10 mouse cellular contexts compared by ENCODE assay signal in the genomic region with DNA sequence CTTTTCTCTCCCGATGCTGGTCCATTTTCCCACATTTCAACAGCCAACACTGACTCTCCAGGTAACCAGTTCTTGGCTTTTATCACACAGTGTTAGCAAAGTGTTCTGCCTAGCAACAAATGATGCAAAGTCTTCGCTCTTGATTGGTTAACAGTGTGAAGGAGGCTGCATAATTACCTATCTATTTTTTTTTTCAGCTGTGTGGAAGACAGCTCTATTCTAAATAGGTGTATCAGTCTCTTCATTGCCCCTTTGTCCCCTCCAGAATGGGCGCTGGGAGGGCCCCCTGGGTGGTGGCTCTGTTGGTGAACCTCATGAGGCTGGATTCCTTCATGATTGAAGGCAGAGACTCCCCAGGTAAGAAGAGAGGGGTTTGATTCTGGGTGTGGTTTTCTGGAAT. TPM values are rescaled to one million over a fixed set of nuclear protein-coding genes. Genes with fewer than 3 reads are reported as not detected.
A peak's percentile ranks its signal among the peaks of the same experiment; 100 is the strongest.
DNase-seq lines count a peak whose midpoint lies in the region; ATAC-seq and TF ChIP-seq lines count a peak whose summit lies in the region.
"Had no signal": no experiment of that assay in that cellular context is flagged by ENCODE, and none has a peak within 500 bp of the region (broad histone marks: within the 10 kb centered on the region; RNA-seq: fewer than 3 reads in every experiment).

A gene (plus strand): TSS at position 198 of the 400 bp plus-strand sequence.

- no peak for ATAC-seq in embryonic facial prominence, embryonic 14.5 days (ENCODE audit: low read depth)
- no peak for ATAC-seq in liver, embryonic 12.5 days
- no peak for ATAC-seq in liver, postnatal 0 days

- whole genome bisulfite sequencing in embryonic facial prominence, embryonic 14.5 days = 66% methylated on average over 3 of the region's 3 CpGs
- 68% methylated on average over 3 of the region's 3 CpGs for WGBS in embryonic facial prominence, embryonic 10.5 days
- 48% methylated on average over 3 of the region's 3 CpGs for WGBS in liver, embryonic 12.5 days (ENCODE audit: insufficient replicate concordance)
- 60% methylated on average over 3 of the region's 3 CpGs for WGBS in liver, postnatal 0 days (ENCODE audit: insufficient replicate concordance)

- no peaks in the 10 kb centered on the region for H3K4me1 ChIP-seq in embryonic facial prominence, embryonic 14.5 days (ENCODE audit: control insufficient read depth, insufficient read depth, low read length)
- no peaks in the 10 kb centered on the region for H3K4me1 ChIP-seq in embryonic facial prominence, embryonic 10.5 days
- H3K4me1 ChIP-seq in liver, embryonic 12.5 days = no peaks in the 10 kb centered on the region; the same call in 1 of the 2 replicates
- peaks cover 3% of the 10 kb centered on the region; the same call in 1 of the 2 replicates for H3K4me1 ChIP-seq in liver, postnatal 0 days (ENCODE audit: insufficient read depth)
- H3K4me1 ChIP-seq: neural tube, embryonic 12.5 days had no signal

- no peaks in the 10 kb centered on the region for H3K36me3 ChIP-seq in embryonic facial prominence, embryonic 14.5 days (ENCODE audit: control insufficient read depth, insufficient read depth, low read length)
- no peaks in the 10 kb centered on the region for H3K36me3 ChIP-seq in embryonic facial prominence, embryonic 10.5 days (replicated peaks)
- H3K36me3 ChIP-seq in liver, embryonic 12.5 days = no peaks in the 10 kb centered on the region
- no peaks in the 10 kb centered on the region for H3K36me3 ChIP-seq in liver, postnatal 0 days (replicated peaks; ENCODE audit: insufficient read depth, low read length)
- H3K36me3 ChIP-seq: G1E; neural tube, embryonic 12.5 days had no signal

- no peak within 1 kb of the TSS for H3K4me2 ChIP-seq in embryonic facial prominence, embryonic 14.5 days (ENCODE audit: low read depth, low read length)
- H3K4me2 ChIP-seq in liver, embryonic 12.5 days = peak within 1 kb of the TSS; percentile 26; the same call in 1 of the 2 replicates
- H3K4me2 ChIP-seq in liver, postnatal 0 days (ENCODE audit: low read depth, low read length) = peak within 1 kb of the TSS; percentile 52
- H3K4me2 ChIP-seq: neural tube, embryonic 12.5 days had no signal

- H3K4me3 ChIP-seq in embryonic facial prominence, embryonic 14.5 days (ENCODE audit: low read depth, low read length) = no peak within 1 kb of the TSS
- H3K4me3 ChIP-seq in embryonic facial prominence, embryonic 10.5 days = no peak within 1 kb of the TSS
- H3K4me3 ChIP-seq in liver, embryonic 12.5 days = no peak within 1 kb of the TSS
- H3K4me3 ChIP-seq in liver, postnatal 0 days (ENCODE audit: low read depth, low read length) = no peak within 1 kb of the TSS
- H3K4me3 ChIP-seq: neural tube, embryonic 12.5 days had no signal

- H3K9ac ChIP-seq in embryonic facial prominence, embryonic 14.5 days (ENCODE audit: low read depth, low read length) = no peak within 1 kb of the TSS
- no peak within 1 kb of the TSS for H3K9ac ChIP-seq in liver, embryonic 12.5 days
- no peak within 1 kb of the TSS for H3K9ac ChIP-seq in liver, postnatal 0 days (replicated peaks)
- H3K9ac ChIP-seq: neural tube, embryonic 12.5 days had no signal

- TF ChIP-seq EP300 in liver, postnatal 0 days (IDR thresholded peaks at IDR 0.05; ENCODE audit: low read depth) = no peak

- H3K27me3 ChIP-seq in embryonic facial prominence, embryonic 14.5 days (replicated peaks; ENCODE audit: control insufficient read depth, insufficient read depth, low read length) = no peaks in the 10 kb centered on the region
- no peaks in the 10 kb centered on the region for H3K27me3 ChIP-seq in embryonic facial prominence, embryonic 10.5 days (replicated peaks; ENCODE audit: low read depth, poor library complexity, severe bottlenecking)
- H3K27me3 ChIP-seq in liver, embryonic 12.5 days (replicated peaks) = no peaks in the 10 kb centered on the region; the same call in 1 of the 2 replicates
- no peaks in the 10 kb centered on the region for H3K27me3 ChIP-seq in liver, postnatal 0 days (ENCODE audit: insufficient read depth, low read length)
- H3K27me3 ChIP-seq: neural tube, embryonic 12.5 days had no signal

- TF ChIP-seq CTCF in liver, postnatal 0 days (IDR thresholded peaks at IDR 0.05; ENCODE audit: low read depth) = no peak

- H3K9me3 ChIP-seq in embryonic facial prominence, embryonic 14.5 days (ENCODE audit: control insufficient read depth, low read length) = peaks cover 6% of the 10 kb centered on the region; the same call in 1 of the 2 replicates
- 0 out of 2 replicates have a peak, but pooled peaks cover 5% of the 10 kb centered on the region for H3K9me3 ChIP-seq in embryonic facial prominence, embryonic 10.5 days
- no peaks in the 10 kb centered on the region for H3K9me3 ChIP-seq in liver, embryonic 12.5 days (replicated peaks)
- 0 out of 2 replicates have a peak, but pooled peaks cover 5% of the 10 kb centered on the region for H3K9me3 ChIP-seq in liver, postnatal 0 days (ENCODE audit: low read length)
- H3K9me3 ChIP-seq: neural tube, embryonic 12.5 days had no signal

- DNase-seq in embryonic facial prominence, embryonic 14.5 days (ENCODE audit: low spot score) = peak; percentile 52
- no peak for DNase-seq in embryonic facial prominence, embryonic 10.5 days (ENCODE audit: low spot score)
- DNase-seq in liver = no peak
- peak; percentile 38 for DNase-seq in c-Kit-positive CD71-positive TER-119-negative erythroid progenitor cells, embryonic 14.5 days (ENCODE audit: low read depth)
- DNase-seq in liver, postnatal 0 days = peak; percentile 31
- peak; percentile 59 to 67 for DNase-seq in spleen, postnatal 4 days (ENCODE audit: low spot score in 2 of 2)
- no peak for DNase-seq in layer of hippocampus, postnatal 10 days (ENCODE audit: low spot score in 2 of 2)

- H3K27ac ChIP-seq in embryonic facial prominence, embryonic 14.5 days (replicated peaks; ENCODE audit: low read depth, low read length) = no peak within 1 kb of the TSS
- H3K27ac ChIP-seq in embryonic facial prominence, embryonic 10.5 days (replicated peaks) = no peak within 1 kb of the TSS
- H3K27ac ChIP-seq in liver, embryonic 12.5 days = peak within 1 kb of the TSS; percentile 60; the same call in 1 of the 2 replicates
- H3K27ac ChIP-seq in liver, postnatal 0 days (ENCODE audit: low read depth) = peak within 1 kb of the TSS; percentile 84
- H3K27ac ChIP-seq: neural tube, embryonic 12.5 days had no signal

RNA-seq across cellular contexts. Expression of the gene that starts here (rescaled TPM):
- polyA plus RNA-seq in embryonic facial prominence, embryonic 14.5 days (2014; fragmentation: Nextera tagmentation; extraction: Ambion mirVana) = 0.24 TPM in 1 of 2 replicates, not detected in the other
- not detected in 2 replicates for polyA plus RNA-seq in embryonic facial prominence, embryonic 10.5 days (2016; fragmentation: Nextera tagmentation; extraction: Ambion mirVana)
- 0.05 and 0.19 TPM in 2 replicates for polyA plus RNA-seq in liver, embryonic 12.5 days (2016; fragmentation: Nextera tagmentation; extraction: Ambion mirVana)
- polyA plus RNA-seq in liver, postnatal 0 days (2015; fragmentation: Nextera tagmentation; extraction: Ambion mirVana) = 1.1 and 1.2 TPM in 2 replicates
- under 1 TPM; 0.18 to 0.33 TPM for total RNA-seq in layer of hippocampus, postnatal 10 days (2021)
- polyA plus RNA-seq: G1E; neural tube, embryonic 12.5 days had no signal

Comparison
In these comparisons a context has a peak if more than half of its experiments do, and no peak if none do; other contexts are left out.
1. DNase-seq: peak in c-Kit-positive CD71-positive TER-119-negative erythroid progenitor cells, embryonic 14.5 days (single experiment), liver, postnatal 0 days (single experiment) and spleen, postnatal 4 days (2 of 2); none in embryonic facial prominence, embryonic 10.5 days (single experiment), liver (single experiment) and layer of hippocampus, postnatal 10 days (0 of 2).
2. Peak in DNase-seq in embryonic facial prominence, embryonic 14.5 days; RNA of the gene not detected or under 1 TPM.
3. H3K27ac ChIP-seq: peak in liver, embryonic 12.5 days (single experiment) and liver, postnatal 0 days (single experiment); none in embryonic facial prominence, embryonic 14.5 days (single experiment) and embryonic facial prominence, embryonic 10.5 days (single experiment).